Mouse (Mus musculus) midbrain, embryonic 10.5 days (tissue): Measurements from ENCODE around the gene Mymk. TPM values are rescaled to one million over a fixed set of nuclear protein-coding genes. Genes with fewer than 3 reads are reported as not detected.
A peak's percentile ranks its signal among the peaks of the same experiment; 100 is the strongest.

Source experiments
- DNase-seq: peaks from one replicate; pipeline ENCODE4 v3.0.0-alpha.2; 2017; ENCODE audit warnings: low spot score
- H3K27ac ChIP-seq: fragments of 300-500 bp; sonication (generic); replicated peaks from 2 replicates; pipeline ENCODE4 v1.5.1; 2016; ENCODE audit warnings: mild to moderate bottlenecking
- H3K27me3 ChIP-seq: fragments of 300-500 bp; sonication (generic); 2 replicates; pipeline ENCODE4 v1.6.1; 2016; ENCODE audit warnings: low read depth, mild to moderate bottlenecking; ENCODE audit not compliant: poor library complexity, severe bottlenecking
- H3K36me3 ChIP-seq: fragments of 300-500 bp; sonication (generic); 2 replicates; pipeline ENCODE4 v1.6.1; 2016; ENCODE audit warnings: mild to moderate bottlenecking, moderate library complexity
- H3K4me1 ChIP-seq: fragments of 300-500 bp; sonication (generic); 2 replicates; pipeline ENCODE4 v1.6.1; 2016
- H3K4me3 ChIP-seq: fragments of 300-500 bp; sonication (generic); 2 replicates; pipeline ENCODE4 v1.5.1; 2016; ENCODE audit warnings: mild to moderate bottlenecking, moderate library complexity
- H3K9me3 ChIP-seq: fragments of 300-500 bp; sonication (generic); replicated peaks from 2 replicates; pipeline ENCODE4 v1.6.1; 2016; ENCODE audit warnings: mild to moderate bottlenecking
- WGBS: fragments of 180-500 bp; shearing (Covaris S2); methylation state at CpG from one replicate; pipeline ENCODE4 v1.1.7; 2016; 5-methylcytosine and 5-hydroxymethylcytosine counted together
- polyA plus RNA-seq: library from polyadenylated mRNA; unstranded; fragments of >200 nt; fragmentation: Nextera tagmentation; extraction: Ambion mirVana; gene quantifications from 2 replicates; pipeline ENCODE4 v1.2.1, GENCODE M21; 2016

Mymk gene
- polyA plus RNA-seq, 1 experiment from 2014 or later = not detected

DNA sequence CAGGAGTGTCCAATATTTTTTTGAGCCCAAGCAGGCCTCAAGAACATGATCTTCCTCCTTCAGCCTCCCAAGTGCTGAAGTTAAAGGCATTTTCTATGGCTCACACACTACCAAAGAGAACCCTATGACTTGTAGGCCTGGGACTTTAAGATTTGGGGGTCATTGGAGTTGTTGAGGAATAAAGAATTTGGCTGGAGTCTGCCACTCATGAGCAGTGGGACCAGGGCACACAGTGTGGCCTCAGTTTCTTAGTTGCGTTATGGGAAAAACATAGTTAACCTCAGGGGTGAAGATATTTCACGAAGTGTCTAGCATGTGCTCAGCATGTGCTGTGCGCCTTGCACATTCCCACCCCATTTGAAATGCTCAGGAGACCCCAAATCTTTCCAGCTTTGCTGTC, 45.6 kb downstream of the Mymk start:
- H3K9me3 ChIP-seq = no peaks in the 10 kb centered on the region
- H3K27ac ChIP-seq = no peak overlapping the region
- 90% methylated on average over 3 of the region's 3 CpGs for WGBS
- no peak for DNase-seq
- H3K27me3 ChIP-seq = peaks cover 37% of the 10 kb centered on the region
- H3K4me3 ChIP-seq = no peak overlapping the region
- no peaks in the 10 kb centered on the region for H3K36me3 ChIP-seq
- H3K4me1 ChIP-seq = peaks cover 23% of the 10 kb centered on the region

DNA sequence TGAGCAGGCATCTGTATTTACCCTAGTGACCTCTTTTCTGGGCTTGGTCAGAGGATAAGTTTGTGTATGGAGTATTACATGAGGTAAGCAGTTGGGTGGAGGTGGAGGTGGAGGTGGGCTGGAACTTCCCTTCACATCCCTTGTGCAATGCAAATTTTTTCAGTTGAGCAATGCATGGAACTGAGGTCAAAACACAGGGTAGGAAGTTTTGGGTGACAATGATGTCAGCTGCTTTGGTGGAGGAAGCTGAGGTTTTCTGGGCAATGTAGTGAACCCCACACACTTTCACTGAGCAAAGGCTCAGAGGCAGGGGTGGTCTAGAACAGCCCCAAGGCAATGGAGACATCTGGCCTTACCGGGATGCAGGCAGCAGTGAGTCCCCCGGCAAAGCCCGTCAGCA, 46.4 kb downstream of the Mymk start:
- Histone ChIP-seq H3K27ac (no peak overlapping the region), H3K4me1 (peaks cover 23% of the 10 kb centered on the region), H3K27me3 (peaks cover 36% of the 10 kb centered on the region), H3K9me3 (no peaks in the 10 kb centered on the region), H3K36me3 (0 out of 2 replicates have a peak, but pooled peaks cover 4% of the 10 kb centered on the region), H3K4me3 (no peak overlapping the region)
- DNase-seq = no peak
- WGBS = 93% methylated on average over 3 of the region's 3 CpGs

DNA sequence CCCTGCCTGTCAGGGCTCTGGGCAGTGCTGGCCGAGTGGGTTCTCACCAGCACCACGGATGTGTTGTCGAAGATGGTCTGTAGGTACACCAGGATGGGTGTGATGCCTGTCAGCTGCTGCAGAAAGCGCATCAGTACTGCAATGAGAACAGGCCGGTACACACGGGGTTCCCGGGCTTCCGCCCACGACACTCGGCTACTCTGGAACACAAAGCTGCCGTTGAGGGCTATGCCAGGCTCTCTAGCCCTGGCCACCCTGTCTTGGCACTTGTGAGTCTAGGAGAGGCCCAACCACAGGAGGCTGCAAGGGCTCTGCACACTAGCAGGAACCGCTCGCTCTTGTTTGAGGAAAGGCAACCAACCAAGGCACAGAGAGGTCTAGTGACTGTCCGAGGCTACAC, 47.8 kb downstream of the Mymk start:
- H3K27me3 ChIP-seq = peaks cover 22% of the 10 kb centered on the region
- peaks cover 23% of the 10 kb centered on the region for H3K4me1 ChIP-seq
- H3K36me3 ChIP-seq = peaks cover 15% of the 10 kb centered on the region
- no peak overlapping the region for H3K27ac ChIP-seq
- no peak for DNase-seq
- 89% methylated on average over 14 of the region's 14 CpGs for WGBS
- no peak overlapping the region for H3K4me3 ChIP-seq
- no peaks in the 10 kb centered on the region for H3K9me3 ChIP-seq

DNA sequence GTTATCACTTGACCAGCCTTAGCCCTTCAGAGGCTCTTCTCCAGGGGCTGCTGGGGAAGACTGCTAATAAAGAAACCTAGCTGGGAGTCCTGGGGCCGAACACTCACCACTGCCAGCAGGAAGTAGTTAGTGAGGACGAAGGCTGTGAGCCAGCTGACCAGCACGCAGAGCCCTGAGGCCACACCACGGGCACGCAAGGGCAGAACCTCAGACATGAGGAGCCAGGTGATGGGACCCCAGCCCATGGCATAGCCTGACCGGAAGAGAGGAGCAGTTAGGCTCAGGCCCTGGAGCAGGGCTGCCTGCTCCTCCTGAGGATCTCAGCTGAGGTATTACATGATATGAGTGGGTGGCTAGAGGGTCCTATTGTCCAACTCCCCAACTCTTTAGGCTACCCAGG, 49.4 kb downstream of the Mymk start:
- DNase-seq = no peak

DNA sequence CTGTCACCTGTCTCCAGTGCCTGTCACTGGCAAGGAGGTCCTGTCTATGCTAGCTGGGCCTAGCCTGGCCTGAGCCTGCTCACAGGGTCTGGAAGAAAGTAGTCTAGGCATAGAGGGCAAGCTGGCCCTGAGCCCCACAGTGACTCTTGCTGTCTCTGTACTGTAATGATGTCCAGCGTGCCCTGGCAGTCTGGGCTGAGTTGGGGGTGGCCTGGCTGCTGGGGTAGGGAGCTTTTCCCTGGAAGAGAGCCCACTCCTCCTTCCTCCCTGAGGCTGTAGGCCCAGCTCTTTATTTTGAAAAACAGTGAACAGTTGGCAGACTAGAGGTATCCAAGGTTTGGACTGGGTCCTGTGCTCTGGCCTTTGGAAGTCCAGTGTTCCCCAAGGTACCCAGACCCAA, 50.9 kb downstream of the Mymk start:
- no peak overlapping the region for H3K27ac ChIP-seq
- no peak overlapping the region for H3K4me3 ChIP-seq
- peaks cover 46% of the 10 kb centered on the region for H3K36me3 ChIP-seq
- H3K4me1 ChIP-seq = peaks cover 5% of the 10 kb centered on the region; the same call in 1 of the 2 replicates
- no peaks in the 10 kb centered on the region for H3K9me3 ChIP-seq
- no peaks in the 10 kb centered on the region for H3K27me3 ChIP-seq
- no peak for DNase-seq
- 90% methylated on average over 1 of the region's 1 CpGs for WGBS

More for the DNA sequence above, 49.4 kb downstream of the Mymk start:
- WGBS = 82% methylated on average over 6 of the region's 6 CpGs
- Histone ChIP-seq H3K36me3 (peaks cover 30% of the 10 kb centered on the region), H3K27ac (peak overlapping the region; percentile 42; the same call in 1 of the 2 replicates), H3K27me3 (peaks cover 12% of the 10 kb centered on the region), H3K9me3 (no peaks in the 10 kb centered on the region), H3K4me3 (no peak overlapping the region), H3K4me1 (peaks cover 15% of the 10 kb centered on the region)

DNA sequence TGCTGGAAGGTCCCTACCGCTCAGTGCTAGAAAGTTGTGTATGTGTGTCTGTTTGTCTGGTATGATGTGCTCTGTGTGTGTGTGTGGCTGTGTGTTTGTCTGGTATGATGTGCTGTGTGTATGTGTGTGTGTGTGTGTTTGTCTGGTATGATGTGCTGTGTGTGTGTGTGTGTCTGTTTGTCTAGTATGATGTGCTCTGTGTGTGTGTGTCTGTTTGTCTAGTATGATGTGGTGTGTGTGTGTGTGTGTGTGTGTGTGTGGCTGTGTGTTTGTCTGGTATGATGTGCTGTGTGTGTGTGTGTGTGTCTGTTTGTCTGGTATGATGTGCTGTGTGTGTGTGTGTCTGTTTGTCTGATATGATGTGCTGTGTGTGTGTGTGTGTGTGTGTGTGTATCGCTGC, 52.4 kb downstream of the Mymk start:
- H3K27me3 ChIP-seq = no peaks in the 10 kb centered on the region
- H3K36me3 ChIP-seq = peaks cover 61% of the 10 kb centered on the region
- H3K9me3 ChIP-seq = no peaks in the 10 kb centered on the region
- H3K4me1 ChIP-seq = peaks cover 5% of the 10 kb centered on the region; the same call in 1 of the 2 replicates
- no peak for DNase-seq
- 86% methylated on average over 2 of the region's 2 CpGs for WGBS
- H3K27ac ChIP-seq = no peak overlapping the region
- H3K4me3 ChIP-seq = no peak overlapping the region

DNA sequence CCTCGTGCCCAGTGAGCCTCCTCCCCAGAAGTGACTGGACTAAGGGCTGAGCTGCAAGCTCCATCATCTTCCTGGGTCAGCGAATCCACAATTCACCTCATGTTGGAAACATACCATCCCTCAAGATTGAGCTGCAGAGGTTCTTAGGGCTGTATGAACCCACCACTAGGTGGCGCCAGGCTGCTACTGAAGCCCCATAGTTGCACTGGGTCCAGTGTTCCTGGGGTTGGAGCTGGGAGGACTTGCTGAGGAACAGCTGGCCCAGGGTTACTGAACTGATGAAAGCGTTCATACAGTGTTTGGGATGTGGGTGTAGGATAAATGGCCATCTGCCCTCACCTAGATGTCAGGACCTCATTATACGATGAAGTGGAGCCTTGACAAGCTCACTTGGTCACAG, 54.2 kb downstream of the Mymk start:
- Histone ChIP-seq H3K27me3 (no peaks in the 10 kb centered on the region), H3K4me1 (no peaks in the 10 kb centered on the region), H3K9me3 (no peaks in the 10 kb centered on the region), H3K27ac (no peak overlapping the region), H3K36me3 (peaks cover 77% of the 10 kb centered on the region), H3K4me3 (no peak overlapping the region)
- peak; percentile 73 for DNase-seq
- WGBS = 58% methylated on average over 5 of the region's 5 CpGs

Other genes starting within 250 kb of the Mymk start
- gene Abo, start 207.2 kb downstream of the Mymk start, polyA plus RNA-seq = not detected in 2 replicates
- gene Surf6, start 169.3 kb downstream of the Mymk start, polyA plus RNA-seq = 32.9 and 35.2 TPM in 2 replicates
- 122 and 137 TPM in 2 replicates for gene Med22, start 161.5 kb downstream of the Mymk start, polyA plus RNA-seq
- 595 and 683 TPM in 2 replicates for gene Rpl7a, start 161.4 kb downstream of the Mymk start, polyA plus RNA-seq
- 53.6 and 58.6 TPM in 2 replicates for gene Surf2, start 155.8 kb downstream of the Mymk start, polyA plus RNA-seq
- gene Surf1, start 155.6 kb downstream of the Mymk start, polyA plus RNA-seq = 47.8 and 53.0 TPM in 2 replicates
- 156 and 159 TPM in 2 replicates for gene Surf4, start 138.3 kb downstream of the Mymk start, polyA plus RNA-seq
- gene Stkld1, start 138.1 kb downstream of the Mymk start, polyA plus RNA-seq = 0.05 and 0.06 TPM in 2 replicates
- 52.6 and 57.7 TPM in 2 replicates for gene Rexo4, start 107.8 kb downstream of the Mymk start, polyA plus RNA-seq
- gene Adamts13, start 98.8 kb downstream of the Mymk start, polyA plus RNA-seq = not detected in 2 replicates
- 90.7 and 117 TPM in 2 replicates for gene Cacfd1, start 62.3 kb downstream of the Mymk start, polyA plus RNA-seq
- 3.1 and 4.4 TPM in 2 replicates for gene Slc2a6, start 44.2 kb downstream of the Mymk start, polyA plus RNA-seq
- 4.8 and 6.3 TPM in 2 replicates for gene Adamtsl2, start 7.2 kb upstream of the Mymk start, polyA plus RNA-seq
- gene Fam163b, start 70.3 kb upstream of the Mymk start, polyA plus RNA-seq = 0.06 and 0.22 TPM in 2 replicates
- 1.1 TPM in 2 replicates for gene Dbh, start 93.1 kb upstream of the Mymk start, polyA plus RNA-seq
- 1.0 and 3.7 TPM in 2 replicates for gene Sardh, start 176.2 kb upstream of the Mymk start, polyA plus RNA-seq